Mouse (Mus musculus) ES-Bruce4 (cell line): ENCODE measurements around the gene Zfpm1.

Source experiments
- CTCF ChIP-seq: IDR thresholded peaks from one replicate; pipeline ENCODE4 v1.8.1; 2011; ENCODE audit warnings: low read depth, low read length
- POLR2A ChIP-seq: IDR thresholded peaks from one replicate; pipeline ENCODE4 v1.8.1; 2011; ENCODE audit warnings: low read length; ENCODE audit not compliant: insufficient read depth

DNA sequence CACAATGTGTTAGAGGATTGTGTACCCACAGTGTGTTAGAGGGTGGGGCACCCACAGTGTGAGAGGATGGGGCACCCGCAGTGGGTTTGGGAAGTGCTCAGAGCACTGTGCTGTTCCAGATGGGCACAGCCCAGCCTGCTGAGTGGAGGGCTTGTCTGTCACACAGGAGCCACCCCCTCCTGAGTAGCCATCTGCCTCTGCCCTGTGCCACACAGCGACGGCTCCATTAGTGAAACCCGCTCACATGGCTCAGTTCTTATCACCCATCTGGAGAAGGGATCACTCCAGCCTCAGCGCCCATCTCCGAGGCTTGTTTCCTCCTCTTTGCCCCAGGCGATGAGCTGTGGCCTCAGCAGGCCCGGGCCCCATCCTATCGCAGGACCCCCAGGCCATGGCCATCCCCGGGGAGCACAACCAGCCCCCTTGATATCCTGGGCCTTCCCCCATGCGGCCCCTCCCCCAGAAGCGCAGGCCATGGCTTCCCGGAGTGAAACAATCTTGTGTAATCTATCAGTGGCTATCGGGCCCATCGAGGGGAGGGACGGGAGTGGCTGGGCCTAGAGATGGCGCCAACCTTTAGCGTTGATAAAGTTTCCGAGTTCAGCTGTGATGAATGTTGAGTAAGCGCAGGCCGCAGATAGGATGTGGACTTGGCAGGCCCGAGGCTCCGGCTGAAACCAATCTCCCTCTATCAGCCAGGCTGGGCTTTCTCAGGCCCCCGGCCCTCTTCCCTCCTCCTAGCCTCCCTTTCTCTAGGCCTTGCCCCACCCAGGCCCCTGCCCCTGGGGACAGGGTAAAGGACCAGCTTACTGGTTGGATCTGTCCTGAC lies 14.4 kb downstream of the Zfpm1 start:
- TF ChIP-seq POLR2A (no peak), CTCF (no peak)
